Mouse (Mus musculus) kidney, postnatal 0 days (tissue): ENCODE measurements around the gene Adcy1. TPM values are rescaled to one million over a fixed set of nuclear protein-coding genes. Genes with fewer than 3 reads are reported as not detected.

ENCODE experiments used
- ATAC-seq: fragments of 200-750 bp; cut with Nextera tagmentation; replicated peaks from 2 replicates; pipeline ENCODE4 v1.8.0; 2017; ENCODE audit warnings: low read depth, moderate number of reproducible peaks, moderate TSS enrichment, moderate library complexity; ENCODE audit not compliant: low FRiP score
- DNase-seq: peaks from one replicate; pipeline ENCODE4 v3.0.0-alpha.2; 2016; ENCODE audit warnings: low spot score
- H3K27ac ChIP-seq: fragments of 300-500 bp; sonication (generic); 2 replicates; pipeline ENCODE4 v1.5.1; 2014; ENCODE audit warnings: mild to moderate bottlenecking
- H3K27me3 ChIP-seq: fragments of 300-500 bp; sonication (generic); 2 replicates; pipeline ENCODE4 v1.6.1; 2014; ENCODE audit warnings: low read length, mixed read lengths; ENCODE audit not compliant: insufficient read depth
- H3K36me3 ChIP-seq: fragments of 300-500 bp; sonication (generic); 2 replicates; pipeline ENCODE4 v1.6.1; 2014; ENCODE audit warnings: low read length, mixed read lengths; ENCODE audit not compliant: insufficient read depth
- H3K4me1 ChIP-seq: fragments of 300-500 bp; sonication (generic); replicated peaks from 2 replicates; pipeline ENCODE4 v1.6.1; 2014; ENCODE audit warnings: antibody characterized with exemption, low read length, mixed read lengths; ENCODE audit not compliant: insufficient read depth
- H3K4me2 ChIP-seq: fragments of 300-500 bp; sonication (generic); 2 replicates; pipeline ENCODE4 v1.6.1; 2014; ENCODE audit warnings: mild to moderate bottlenecking, low read length, moderate library complexity, mixed read lengths
- H3K4me3 ChIP-seq: fragments of 300-500 bp; sonication (generic); replicated peaks from 2 replicates; pipeline ENCODE4 v1.5.1; 2014; ENCODE audit warnings: low read depth, low read length
- H3K9ac ChIP-seq: fragments of 300-500 bp; sonication (generic); 2 replicates; pipeline ENCODE4 v1.6.1; 2014; ENCODE audit warnings: low read depth, low read length
- H3K9me3 ChIP-seq: fragments of 300-500 bp; sonication (generic); replicated peaks from 2 replicates; pipeline ENCODE4 v1.6.1; 2016; ENCODE audit warnings: low read length, inconsistent platforms, mixed read lengths
- CTCF ChIP-seq: IDR thresholded peaks from 2 replicates; pipeline ENCODE4 v1.5.1; 2016; ENCODE audit warnings: antibody characterized with exemption, low read depth, mild to moderate bottlenecking, moderate library complexity
- WGBS: fragments of 180-500 bp; shearing (Covaris S2); extraction: QIAGEN DNeasy Blood & Tissue Kit; methylation state at CpG from one replicate; pipeline ENCODE4 v1.1.7; 2014; 5-methylcytosine and 5-hydroxymethylcytosine counted together
- polyA plus RNA-seq: library from polyadenylated mRNA; unstranded; fragments of >200 nt; fragmentation: Nextera tagmentation; extraction: Ambion mirVana; gene quantifications from 2 replicates; pipeline ENCODE4 v1.2.1, GENCODE M21; 2015

The Adcy1 gene
- polyA plus RNA-seq, 1 experiment from 2014 or later, result 1.8 TPM

- Histone ChIP-seq H3K27me3 (no peaks in the 10 kb centered on the region), H3K9ac (no peak overlapping the region), H3K4me1 (peaks cover 16% of the 10 kb centered on the region), H3K9me3 (no peaks in the 10 kb centered on the region), H3K36me3 (no peaks in the 10 kb centered on the region), H3K27ac (no peak overlapping the region), H3K4me3 (no peak overlapping the region), H3K4me2 (no peak overlapping the region)
- DNase-seq (no peak), ATAC-seq (no peak)
- TF ChIP-seq CTCF, result no peak
- WGBS, result 86% methylated on average over 6 of the region's 6 CpGs
These were observed 94.9 kb downstream of the Adcy1 start for GRCm38 (mm10) chr11:7158196-7158595.

- no peaks in the 10 kb centered on the region for H3K27me3 ChIP-seq
- ATAC-seq, result peak; percentile 9; the same call in 1 of the 2 replicates
- H3K9ac ChIP-seq, result no peak overlapping the region
- H3K36me3 ChIP-seq, result no peaks in the 10 kb centered on the region
- peaks cover 16% of the 10 kb centered on the region for H3K4me1 ChIP-seq
- H3K9me3 ChIP-seq, result no peaks in the 10 kb centered on the region
- WGBS, result 48% methylated on average over 6 of the region's 6 CpGs
- H3K4me2 ChIP-seq, result no peak overlapping the region
- no peak for TF ChIP-seq CTCF
- DNase-seq, result no peak
- no peak overlapping the region for H3K4me3 ChIP-seq
- H3K27ac ChIP-seq, result peak overlapping the region; percentile 68
These were observed 96.9 kb downstream of the Adcy1 start for GRCm38 (mm10) chr11:7160146-7160545.

- Histone ChIP-seq H3K27me3 (no peaks in the 10 kb centered on the region), H3K36me3 (no peaks in the 10 kb centered on the region), H3K4me1 (peaks cover 16% of the 10 kb centered on the region), H3K27ac (peak overlapping the region; percentile 68), H3K4me2 (no peak overlapping the region), H3K9ac (no peak overlapping the region), H3K9me3 (no peaks in the 10 kb centered on the region), H3K4me3 (no peak overlapping the region)
- DNase-seq, result peak; percentile 90
- ATAC-seq, result peak; percentile 58
- WGBS, result 44% methylated on average over 4 of the region's 4 CpGs
- TF ChIP-seq CTCF, result no peak
These were observed 97.4 kb downstream of the Adcy1 start for GRCm38 (mm10) chr11:7160637-7161101.

GRCm38 (mm10) chr11:7161502-7162174 is 98.3 kb downstream of the Adcy1 start:
- H3K27ac ChIP-seq, result peak overlapping the region; percentile 68; the same call in 1 of the 2 replicates
- H3K27me3 ChIP-seq, result no peaks in the 10 kb centered on the region
- 83% methylated on average over 8 of the region's 8 CpGs for WGBS
- no peak overlapping the region for H3K9ac ChIP-seq
- H3K4me3 ChIP-seq, result no peak overlapping the region
- DNase-seq (peak; percentile 79), ATAC-seq (0 out of 2 replicates have a peak, but pooled peaks have one; percentile 15)
- H3K4me2 ChIP-seq, result no peak overlapping the region
- no peaks in the 10 kb centered on the region for H3K9me3 ChIP-seq
- TF ChIP-seq CTCF, result peak; percentile 84
- H3K36me3 ChIP-seq, result no peaks in the 10 kb centered on the region
- H3K4me1 ChIP-seq, result peaks cover 16% of the 10 kb centered on the region

GRCm38 (mm10) chr11:7164416-7164815 is 101.1 kb downstream of the Adcy1 start:
- no peak for TF ChIP-seq CTCF
- H3K27ac ChIP-seq, result no peak overlapping the region
- H3K4me1 ChIP-seq, result peaks cover 16% of the 10 kb centered on the region
- DNase-seq (no peak), ATAC-seq (no peak)
- 54% methylated on average over 4 of the region's 4 CpGs for WGBS
- no peaks in the 10 kb centered on the region for H3K36me3 ChIP-seq
- no peak overlapping the region for H3K9ac ChIP-seq
- H3K4me3 ChIP-seq, result no peak overlapping the region
- H3K9me3 ChIP-seq, result no peaks in the 10 kb centered on the region
- no peak overlapping the region for H3K4me2 ChIP-seq
- H3K27me3 ChIP-seq, result no peaks in the 10 kb centered on the region

- ATAC-seq (no peak), DNase-seq (no peak)
- no peak overlapping the region for H3K9ac ChIP-seq
- TF ChIP-seq CTCF, result no peak
- WGBS, result 95% methylated on average over 1 of the region's 1 CpGs
- H3K27me3 ChIP-seq, result no peaks in the 10 kb centered on the region
- H3K9me3 ChIP-seq, result no peaks in the 10 kb centered on the region
- no peaks in the 10 kb centered on the region for H3K36me3 ChIP-seq
- no peak overlapping the region for H3K4me3 ChIP-seq
- H3K4me1 ChIP-seq, result no peaks in the 10 kb centered on the region
- H3K27ac ChIP-seq, result no peak overlapping the region
- no peak overlapping the region for H3K4me2 ChIP-seq
These were observed 106.4 kb downstream of the Adcy1 start for GRCm38 (mm10) chr11:7169645-7170044.

GRCm38 (mm10) chr11:7173664-7174063 is 110.4 kb downstream of the Adcy1 start:
- WGBS, result 84% methylated on average over 6 of the region's 6 CpGs
- Histone ChIP-seq H3K27me3 (no peaks in the 10 kb centered on the region), H3K9me3 (no peaks in the 10 kb centered on the region), H3K4me3 (no peak overlapping the region), H3K9ac (no peak overlapping the region), H3K27ac (no peak overlapping the region), H3K4me2 (no peak overlapping the region), H3K4me1 (no peaks in the 10 kb centered on the region), H3K36me3 (no peaks in the 10 kb centered on the region)
- ATAC-seq (0 out of 2 replicates have a peak, but pooled peaks have one; percentile 44), DNase-seq (no peak)
- no peak for TF ChIP-seq CTCF
